Mouse (Mus musculus): ENCODE results near the gene Xpo6. TPM values are rescaled to one million over a fixed set of nuclear protein-coding genes. Genes with fewer than 3 reads are reported as not detected.

The Xpo6 gene
- polyA plus RNA-seq, 1 experiment from 2014 or later = 48.3 TPM

DNA sequence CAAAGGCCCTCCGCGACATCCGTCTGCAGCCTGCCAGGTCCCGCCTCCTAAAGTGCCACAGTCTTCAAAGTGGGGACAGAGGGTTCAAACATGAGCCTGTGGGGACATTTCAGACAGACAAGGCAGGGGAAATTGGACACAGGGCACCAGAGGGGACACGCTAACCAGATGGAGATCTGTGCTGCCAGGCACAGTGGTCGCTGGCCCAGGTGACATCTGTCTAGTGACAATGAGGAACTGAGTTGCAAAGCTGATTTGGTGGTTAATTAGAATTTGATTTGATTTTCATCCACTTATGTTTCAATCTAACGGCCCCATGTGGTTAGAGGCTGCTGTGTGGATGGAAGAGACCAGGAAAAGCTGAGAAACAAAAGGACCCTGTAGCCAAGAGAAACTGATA, 146.7 kb downstream of the Xpo6 start:
- no peak overlapping the region for H3K27ac ChIP-seq (ENCODE audit: low read length)
- no peak for ATAC-seq (ENCODE audit: low FRiP score, low TSS enrichment)
- WGBS = 79% methylated on average over 7 of the region's 7 CpGs
- H3K4me1 ChIP-seq (ENCODE audit: insufficient read depth, low read length) = no peaks in the 10 kb centered on the region
- no peaks in the 10 kb centered on the region for H3K9me3 ChIP-seq (ENCODE audit: low read length)
- no peak overlapping the region for H3K9ac ChIP-seq (replicated peaks; ENCODE audit: low read length)
- H3K36me3 ChIP-seq (ENCODE audit: insufficient read depth, low read length) = no peaks in the 10 kb centered on the region
- H3K4me2 ChIP-seq (replicated peaks; ENCODE audit: low read depth, low read length) = no peak overlapping the region
- H3K27me3 ChIP-seq (ENCODE audit: insufficient read depth, low read length) = no peaks in the 10 kb centered on the region
- H3K4me3 ChIP-seq (ENCODE audit: low read length) = no peak overlapping the region

DNA sequence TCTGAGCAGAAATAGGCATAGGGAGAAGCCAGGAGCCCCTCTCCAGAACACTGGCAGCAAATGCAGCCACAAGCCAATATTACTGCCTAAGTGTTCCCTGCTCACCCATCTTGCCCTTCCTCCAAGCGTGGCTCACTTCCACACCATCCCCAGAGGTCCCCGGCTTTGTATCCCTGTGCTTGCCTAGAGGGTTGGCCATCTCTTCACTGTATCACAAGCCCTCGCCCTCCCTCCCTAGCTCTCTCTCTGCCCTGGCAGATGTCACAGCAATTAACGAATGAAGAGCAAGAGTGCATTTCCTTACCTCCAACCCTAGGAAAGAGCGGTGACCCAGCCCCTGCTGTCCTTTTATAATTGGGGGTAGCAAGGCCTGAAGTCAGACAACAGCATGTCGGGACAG, 148.4 kb downstream of the Xpo6 start:
- Histone ChIP-seq H3K36me3 (ENCODE audit: insufficient read depth, low read length) (no peaks in the 10 kb centered on the region), H3K27me3 (ENCODE audit: insufficient read depth, low read length) (no peaks in the 10 kb centered on the region), H3K4me3 (ENCODE audit: low read length) (no peak overlapping the region), H3K9me3 (ENCODE audit: low read length) (no peaks in the 10 kb centered on the region), H3K9ac (replicated peaks; ENCODE audit: low read length) (no peak overlapping the region), H3K4me1 (ENCODE audit: insufficient read depth, low read length) (no peaks in the 10 kb centered on the region), H3K27ac (ENCODE audit: low read length) (no peak overlapping the region), H3K4me2 (replicated peaks; ENCODE audit: low read depth, low read length) (no peak overlapping the region)
- ATAC-seq (ENCODE audit: low FRiP score, low TSS enrichment) = no peak
- WGBS = 40% methylated on average over 6 of the region's 6 CpGs

Other genes with a start within 250 kb of the Xpo6 start
- gene Gsg1l, start 118.1 kb downstream of the Xpo6 start, polyA plus RNA-seq (2015; fragmentation: Nextera tagmentation; extraction: Ambion mirVana) = 0.96 and 1.4 TPM in 2 replicates
- gene Sbk1, start 72.1 kb upstream of the Xpo6 start, polyA plus RNA-seq (2015; fragmentation: Nextera tagmentation; extraction: Ambion mirVana) = 25.9 and 29.7 TPM in 2 replicates
- 1.7 and 2.4 TPM in 2 replicates for gene Lat, start 169.1 kb upstream of the Xpo6 start, polyA plus RNA-seq (2015; fragmentation: Nextera tagmentation; extraction: Ambion mirVana)
- gene Spns1, start 176.9 kb upstream of the Xpo6 start, polyA plus RNA-seq (2015; fragmentation: Nextera tagmentation; extraction: Ambion mirVana) = 78.0 and 78.9 TPM in 2 replicates
- 1.9 and 2.5 TPM in 2 replicates for gene Nfatc2ip, start 196.2 kb upstream of the Xpo6 start, polyA plus RNA-seq (2015; fragmentation: Nextera tagmentation; extraction: Ambion mirVana)
- gene Cd19, start 214.4 kb upstream of the Xpo6 start, polyA plus RNA-seq (2015; fragmentation: Nextera tagmentation; extraction: Ambion mirVana) = 0.09 TPM in 1 of 2 replicates, not detected in the other
- 36.2 and 39.0 TPM in 2 replicates for gene Rabep2, start 228.3 kb upstream of the Xpo6 start, polyA plus RNA-seq (2015; fragmentation: Nextera tagmentation; extraction: Ambion mirVana)